Mouse (Mus musculus) kidney, postnatal 0 days (tissue): Measurements from ENCODE around the gene Anks1b. TPM values are rescaled to one million over a fixed set of nuclear protein-coding genes. Genes with fewer than 3 reads are reported as not detected.

Source experiments
- ATAC-seq: fragments of 200-750 bp; cut with Nextera tagmentation; replicated peaks from 2 replicates; pipeline ENCODE4 v1.8.0; 2017; ENCODE audit warnings: low read depth, moderate number of reproducible peaks, moderate TSS enrichment, moderate library complexity; ENCODE audit not compliant: low FRiP score
- DNase-seq: peaks from one replicate; pipeline ENCODE4 v3.0.0-alpha.2; 2016; ENCODE audit warnings: low spot score
- H3K27ac ChIP-seq: fragments of 300-500 bp; sonication (generic); 2 replicates; pipeline ENCODE4 v1.5.1; 2014; ENCODE audit warnings: mild to moderate bottlenecking
- H3K27me3 ChIP-seq: fragments of 300-500 bp; sonication (generic); 2 replicates; pipeline ENCODE4 v1.6.1; 2014; ENCODE audit warnings: low read length, mixed read lengths; ENCODE audit not compliant: insufficient read depth
- H3K36me3 ChIP-seq: fragments of 300-500 bp; sonication (generic); 2 replicates; pipeline ENCODE4 v1.6.1; 2014; ENCODE audit warnings: low read length, mixed read lengths; ENCODE audit not compliant: insufficient read depth
- H3K4me1 ChIP-seq: fragments of 300-500 bp; sonication (generic); replicated peaks from 2 replicates; pipeline ENCODE4 v1.6.1; 2014; ENCODE audit warnings: antibody characterized with exemption, low read length, mixed read lengths; ENCODE audit not compliant: insufficient read depth
- H3K4me2 ChIP-seq: fragments of 300-500 bp; sonication (generic); 2 replicates; pipeline ENCODE4 v1.6.1; 2014; ENCODE audit warnings: mild to moderate bottlenecking, low read length, moderate library complexity, mixed read lengths
- H3K4me3 ChIP-seq: fragments of 300-500 bp; sonication (generic); replicated peaks from 2 replicates; pipeline ENCODE4 v1.5.1; 2014; ENCODE audit warnings: low read depth, low read length
- H3K9ac ChIP-seq: fragments of 300-500 bp; sonication (generic); 2 replicates; pipeline ENCODE4 v1.6.1; 2014; ENCODE audit warnings: low read depth, low read length
- H3K9me3 ChIP-seq: fragments of 300-500 bp; sonication (generic); replicated peaks from 2 replicates; pipeline ENCODE4 v1.6.1; 2016; ENCODE audit warnings: low read length, inconsistent platforms, mixed read lengths
- CTCF ChIP-seq: IDR thresholded peaks from 2 replicates; pipeline ENCODE4 v1.5.1; 2016; ENCODE audit warnings: antibody characterized with exemption, low read depth, mild to moderate bottlenecking, moderate library complexity
- WGBS: fragments of 180-500 bp; shearing (Covaris S2); extraction: QIAGEN DNeasy Blood & Tissue Kit; methylation state at CpG from one replicate; pipeline ENCODE4 v1.1.7; 2014; 5-methylcytosine and 5-hydroxymethylcytosine counted together
- polyA plus RNA-seq: library from polyadenylated mRNA; unstranded; fragments of >200 nt; fragmentation: Nextera tagmentation; extraction: Ambion mirVana; gene quantifications from 2 replicates; pipeline ENCODE4 v1.2.1, GENCODE M21; 2015

Anks1b gene
- polyA plus RNA-seq, 1 experiment from 2014 or later = 3.1 TPM

GRCm38 (mm10) chr10:90824692-90825091 is 951.4 kb downstream of the Anks1b start:
- no peak overlapping the region for H3K9ac ChIP-seq
- no peak for TF ChIP-seq CTCF
- H3K9me3 ChIP-seq = no peaks in the 10 kb centered on the region
- no peak overlapping the region for H3K4me3 ChIP-seq
- ATAC-seq (no peak), DNase-seq (no peak)
- peaks cover 25% of the 10 kb centered on the region for H3K27me3 ChIP-seq
- H3K27ac ChIP-seq = no peak overlapping the region
- no peaks in the 10 kb centered on the region for H3K36me3 ChIP-seq
- 0 out of 2 replicates have a peak, but pooled peaks cover 5% of the 10 kb centered on the region for H3K4me1 ChIP-seq
- H3K4me2 ChIP-seq = no peak overlapping the region
- 81% methylated on average over 2 of the region's 2 CpGs for WGBS

- Histone ChIP-seq H3K36me3 (no peaks in the 10 kb centered on the region), H3K27me3 (peaks cover 39% of the 10 kb centered on the region), H3K9ac (no peak overlapping the region), H3K4me3 (no peak overlapping the region), H3K9me3 (no peaks in the 10 kb centered on the region), H3K27ac (no peak overlapping the region), H3K4me2 (no peak overlapping the region), H3K4me1 (0 out of 2 replicates have a peak, but pooled peaks cover 5% of the 10 kb centered on the region)
- DNase-seq (peak; percentile 77), ATAC-seq (no peak)
- TF ChIP-seq CTCF = no peak
- 19% methylated on average over 4 of the region's 4 CpGs for WGBS
Measured at GRCm38 (mm10) chr10:90826939-90827338, 953.6 kb downstream of the Anks1b start.

GRCm38 (mm10) chr10:90828581-90829393 is 955.5 kb downstream of the Anks1b start:
- ATAC-seq = no peak
- H3K4me3 ChIP-seq = peak overlapping the region; percentile 45
- H3K36me3 ChIP-seq = no peaks in the 10 kb centered on the region
- H3K4me1 ChIP-seq = 0 out of 2 replicates have a peak, but pooled peaks cover 5% of the 10 kb centered on the region
- peak overlapping the region; percentile 89 for H3K4me2 ChIP-seq
- H3K27ac ChIP-seq = no peak overlapping the region
- 1% methylated on average over 40 of the region's 73 CpGs for WGBS
- H3K27me3 ChIP-seq = peaks cover 46% of the 10 kb centered on the region
- H3K9ac ChIP-seq = no peak overlapping the region
- peak; percentile 15 for DNase-seq
- H3K9me3 ChIP-seq = no peaks in the 10 kb centered on the region
- no peak for TF ChIP-seq CTCF

GRCm38 (mm10) chr10:90829394-90830267 is 956.3 kb downstream of the Anks1b start:
- no peaks in the 10 kb centered on the region for H3K9me3 ChIP-seq
- peaks cover 46% of the 10 kb centered on the region for H3K27me3 ChIP-seq
- no peak for TF ChIP-seq CTCF
- no peak overlapping the region for H3K9ac ChIP-seq
- H3K27ac ChIP-seq = no peak overlapping the region
- H3K4me2 ChIP-seq = peak overlapping the region; percentile 89
- ATAC-seq (no peak), DNase-seq (no peak)
- WGBS = 1% methylated on average over 48 of the region's 76 CpGs
- H3K4me1 ChIP-seq = 0 out of 2 replicates have a peak, but pooled peaks cover 5% of the 10 kb centered on the region
- peak overlapping the region; percentile 45 for H3K4me3 ChIP-seq
- no peaks in the 10 kb centered on the region for H3K36me3 ChIP-seq

GRCm38 (mm10) chr10:90830268-90830585 is 956.9 kb downstream of the Anks1b start:
- no peak for ATAC-seq
- H3K4me2 ChIP-seq = no peak overlapping the region

GRCm38 (mm10) chr10:90830591-90831287 is 957.4 kb downstream of the Anks1b start:
- Histone ChIP-seq H3K4me3 (no peak overlapping the region), H3K27ac (no peak overlapping the region), H3K9ac (no peak overlapping the region), H3K9me3 (no peaks in the 10 kb centered on the region), H3K4me2 (no peak overlapping the region), H3K4me1 (0 out of 2 replicates have a peak, but pooled peaks cover 5% of the 10 kb centered on the region), H3K36me3 (no peaks in the 10 kb centered on the region), H3K27me3 (peaks cover 46% of the 10 kb centered on the region)
- no peak for DNase-seq
- no peak for TF ChIP-seq CTCF
- no peak for ATAC-seq
- WGBS = 3% methylated on average over 21 of the region's 21 CpGs

More at GRCm38 (mm10) chr10:90830268-90830585, 956.9 kb downstream of the Anks1b start:
- Histone ChIP-seq H3K27ac (no peak overlapping the region), H3K27me3 (peaks cover 46% of the 10 kb centered on the region), H3K4me1 (0 out of 2 replicates have a peak, but pooled peaks cover 5% of the 10 kb centered on the region), H3K9ac (no peak overlapping the region), H3K9me3 (no peaks in the 10 kb centered on the region), H3K4me3 (no peak overlapping the region), H3K36me3 (no peaks in the 10 kb centered on the region)
- no peak for DNase-seq
- 2% methylated on average over 11 of the region's 11 CpGs for WGBS
- no peak for TF ChIP-seq CTCF
